Mouse (Mus musculus): ENCODE data around the gene Mrpl38.
"Not testable (repeated sequence)": the region's sequence is repeated elsewhere in the genome, so short reads cannot be mapped to it uniquely, and the experiment has no call there.

Mrpl38 gene

GRCm38 (mm10) chr11:116145481-116146293, 7.0 kb upstream of the Mrpl38 start:
- no peak for DNase-seq (ENCODE audit: low spot score in 2 of 2)

GRCm38 (mm10) chr11:116143468-116143867, 4.8 kb upstream of the Mrpl38 start:
- no peak for DNase-seq (ENCODE audit: low spot score in 2 of 2)

- no peak for DNase-seq (ENCODE audit: low spot score in 2 of 2)
These were observed 3.7 kb upstream of the Mrpl38 start for GRCm38 (mm10) chr11:116142211-116142991.

- DNase-seq (ENCODE audit: low spot score in 2 of 2), result no peak
These were observed 586 bp downstream of the Mrpl38 start for GRCm38 (mm10) chr11:116138096-116138467.

GRCm38 (mm10) chr11:116134171-116134570, 4.5 kb downstream of the Mrpl38 start:
- DNase-seq (ENCODE audit: low spot score in 2 of 2), result no peak

- no peak for DNase-seq (ENCODE audit: low spot score in 2 of 2)
These were observed 5.2 kb downstream of the Mrpl38 start for GRCm38 (mm10) chr11:116133497-116133896.

- no peak for DNase-seq (ENCODE audit: low spot score in 2 of 2)
These were observed 6.0 kb downstream of the Mrpl38 start for GRCm38 (mm10) chr11:116132366-116133333.

GRCm38 (mm10) chr11:116131349-116132170, 7.1 kb downstream of the Mrpl38 start:
- no peak for DNase-seq (ENCODE audit: low spot score in 2 of 2)

- DNase-seq (ENCODE audit: low spot score in 2 of 2), result peak; percentile 91 to 92
These were observed 8.0 kb downstream of the Mrpl38 start, which contains the start of gene Trim65 for GRCm38 (mm10) chr11:116130488-116131205. Gene Trim65, minus strand, starts transcription at chr11:116131128.

GRCm38 (mm10) chr11:116129993-116130487, 8.6 kb downstream of the Mrpl38 start:
- no peak for DNase-seq (ENCODE audit: low spot score in 2 of 2)

GRCm38 (mm10) chr11:116129091-116129790, 9.4 kb downstream of the Mrpl38 start:
- no peak for DNase-seq (ENCODE audit: low spot score in 2 of 2)

- DNase-seq (ENCODE audit: low spot score in 2 of 2), result no peak
These were observed 10.7 kb downstream of the Mrpl38 start for GRCm38 (mm10) chr11:116127986-116128385.

- peak; percentile 77 to 83 for DNase-seq (ENCODE audit: low spot score in 2 of 2)
These were observed 11.3 kb downstream of the Mrpl38 start, which contains the start of gene Trim47 for GRCm38 (mm10) chr11:116127156-116127980. Gene Trim47, minus strand, starts transcription at chr11:116127210.

GRCm38 (mm10) chr11:116126261-116126660, 12.4 kb downstream of the Mrpl38 start:
- no peak for DNase-seq (ENCODE audit: low spot score in 2 of 2)

- DNase-seq (ENCODE audit: low spot score in 2 of 2), result not testable (repeated sequence)
These were observed 16.9 kb downstream of the Mrpl38 start for GRCm38 (mm10) chr11:116121731-116122245.

- DNase-seq (ENCODE audit: low spot score in 2 of 2), result no peak
These were observed 20.8 kb downstream of the Mrpl38 start for GRCm38 (mm10) chr11:116117819-116118218.

GRCm38 (mm10) chr11:116117241-116117640, 21.4 kb downstream of the Mrpl38 start:
- DNase-seq (ENCODE audit: low spot score in 2 of 2), result no peak

GRCm38 (mm10) chr11:116111611-116112203, 27.0 kb downstream of the Mrpl38 start:
- DNase-seq (ENCODE audit: low spot score in 2 of 2), result no peak
